Comparison of ENCODE assay signal across 16 mouse cellular contexts in genomic region chr9:54073688-54074087, GRCm38 (mm10). TPM values are rescaled to one million over a fixed set of nuclear protein-coding genes. Genes with fewer than 3 reads are reported as not detected.
"Had no signal": no experiment of that assay in that cellular context is flagged by ENCODE, and none has a peak within 500 bp of the region (broad histone marks: within the 10 kb centered on the region; RNA-seq: fewer than 3 reads in every experiment).

No protein-coding gene starts in this region.

- H3K4me3 ChIP-seq: liver, embryonic 13.5 days; liver, embryonic 15.5 days; lung, embryonic 15.5 days; megakaryocyte, embryonic 14.5 days; midbrain, embryonic 13.5 days; midbrain, embryonic 15.5 days; neural tube, embryonic 12.5 days; stomach, embryonic 15.5 days had no signal

- DNase-seq: liver, embryonic 13.5 days; liver, postnatal 0 days; right cerebral cortex, postnatal 14 days; thymus, adult 2 months; thymus, postnatal 25 days; thymus, postnatal 4 days had no signal

RNA-seq across cellular contexts. Expression of gene Tnfaip8l3, which starts 5.5 kb away (rescaled TPM):
- polyA plus RNA-seq: liver, embryonic 11.5 days; macrophage; testis, adult 2 months had no signal
